Mouse (Mus musculus): ENCODE data around the gene Rtkn2. TPM values are rescaled to one million over a fixed set of nuclear protein-coding genes. Genes with fewer than 3 reads are reported as not detected.

Rtkn2 gene
- total and polyA plus RNA-seq, 2 experiments from 2014 or later = 2.4 to 2.8 TPM

GRCm38 (mm10) chr10:68067961-68068360 is 88.6 kb downstream of the Rtkn2 start:
- ATAC-seq (ENCODE audit: low FRiP score) = no peak
- Histone ChIP-seq H3K9ac (replicated peaks; ENCODE audit: low read length, poor library complexity, severe bottlenecking) (no peak overlapping the region), H3K4me1 (ENCODE audit: insufficient read depth, low read length) (no peaks in the 10 kb centered on the region), H3K4me3 (ENCODE audit: low read depth, low read length) (no peak overlapping the region), H3K9me3 (ENCODE audit: low read length) (no peaks in the 10 kb centered on the region), H3K36me3 (ENCODE audit: insufficient read depth, low read length) (no peaks in the 10 kb centered on the region), H3K27me3 (ENCODE audit: insufficient read depth, low read length) (no peaks in the 10 kb centered on the region), H3K27ac (ENCODE audit: low read depth, low read length) (no peak overlapping the region), H3K4me2 (ENCODE audit: low read depth, low read length, poor library complexity, severe bottlenecking) (no peak overlapping the region)
- 83% methylated on average over 5 of the region's 5 CpGs for WGBS
- no peak for DNase-seq (ENCODE audit: low spot score)
- TF ChIP-seq CTCF (IDR thresholded peaks at IDR 0.05) = no peak

GRCm38 (mm10) chr10:68068426-68068825 is 89.1 kb downstream of the Rtkn2 start:
- no peak for TF ChIP-seq CTCF (IDR thresholded peaks at IDR 0.05)
- DNase-seq (ENCODE audit: low spot score) (no peak), ATAC-seq (ENCODE audit: low FRiP score) (no peak)
- Histone ChIP-seq H3K9me3 (ENCODE audit: low read length) (no peaks in the 10 kb centered on the region), H3K9ac (replicated peaks; ENCODE audit: low read length, poor library complexity, severe bottlenecking) (no peak overlapping the region), H3K4me3 (ENCODE audit: low read depth, low read length) (no peak overlapping the region), H3K27ac (ENCODE audit: low read depth, low read length) (no peak overlapping the region), H3K27me3 (ENCODE audit: insufficient read depth, low read length) (no peaks in the 10 kb centered on the region), H3K36me3 (ENCODE audit: insufficient read depth, low read length) (no peaks in the 10 kb centered on the region), H3K4me1 (ENCODE audit: insufficient read depth, low read length) (no peaks in the 10 kb centered on the region), H3K4me2 (ENCODE audit: low read depth, low read length, poor library complexity, severe bottlenecking) (no peak overlapping the region)
- WGBS = 69% methylated on average over 8 of the region's 8 CpGs

GRCm38 (mm10) chr10:68071041-68071440 is 91.7 kb downstream of the Rtkn2 start:
- Histone ChIP-seq H3K9me3 (ENCODE audit: low read length) (no peaks in the 10 kb centered on the region), H3K27me3 (ENCODE audit: insufficient read depth, low read length) (no peaks in the 10 kb centered on the region), H3K4me2 (ENCODE audit: low read depth, low read length, poor library complexity, severe bottlenecking) (no peak overlapping the region), H3K4me3 (ENCODE audit: low read depth, low read length) (no peak overlapping the region), H3K27ac (ENCODE audit: low read depth, low read length) (no peak overlapping the region), H3K36me3 (ENCODE audit: insufficient read depth, low read length) (no peaks in the 10 kb centered on the region), H3K4me1 (ENCODE audit: insufficient read depth, low read length) (no peaks in the 10 kb centered on the region), H3K9ac (replicated peaks; ENCODE audit: low read length, poor library complexity, severe bottlenecking) (no peak overlapping the region)
- no peak for TF ChIP-seq CTCF (IDR thresholded peaks at IDR 0.05)
- no peak for ATAC-seq (ENCODE audit: low FRiP score)
- WGBS = 85% methylated on average over 7 of the region's 7 CpGs
- no peak for DNase-seq (ENCODE audit: low spot score)

- ATAC-seq (ENCODE audit: low FRiP score) (no peak), DNase-seq (ENCODE audit: low spot score) (no peak)
- 88% methylated on average over 4 of the region's 4 CpGs for WGBS
- Histone ChIP-seq H3K36me3 (ENCODE audit: insufficient read depth, low read length) (no peaks in the 10 kb centered on the region), H3K4me1 (ENCODE audit: insufficient read depth, low read length) (no peaks in the 10 kb centered on the region), H3K4me3 (ENCODE audit: low read depth, low read length) (no peak overlapping the region), H3K9ac (replicated peaks; ENCODE audit: low read length, poor library complexity, severe bottlenecking) (no peak overlapping the region), H3K4me2 (ENCODE audit: low read depth, low read length, poor library complexity, severe bottlenecking) (no peak overlapping the region), H3K9me3 (ENCODE audit: low read length) (no peaks in the 10 kb centered on the region), H3K27me3 (ENCODE audit: insufficient read depth, low read length) (no peaks in the 10 kb centered on the region), H3K27ac (ENCODE audit: low read depth, low read length) (no peak overlapping the region)
- TF ChIP-seq CTCF (IDR thresholded peaks at IDR 0.05) = no peak
These were observed 93.3 kb downstream of the Rtkn2 start for GRCm38 (mm10) chr10:68072626-68073025.

- ATAC-seq (ENCODE audit: low FRiP score) (no peak), DNase-seq (ENCODE audit: low spot score) (no peak)
- H3K4me2 ChIP-seq (ENCODE audit: low read depth, low read length, poor library complexity, severe bottlenecking) = no peak overlapping the region
- H3K36me3 ChIP-seq (ENCODE audit: insufficient read depth, low read length) = no peaks in the 10 kb centered on the region
- H3K27me3 ChIP-seq (ENCODE audit: insufficient read depth, low read length) = no peaks in the 10 kb centered on the region
- no peaks in the 10 kb centered on the region for H3K9me3 ChIP-seq (ENCODE audit: low read length)
- H3K4me1 ChIP-seq (ENCODE audit: insufficient read depth, low read length) = no peaks in the 10 kb centered on the region
- no peak overlapping the region for H3K9ac ChIP-seq (replicated peaks; ENCODE audit: low read length, poor library complexity, severe bottlenecking)
- H3K27ac ChIP-seq (ENCODE audit: low read depth, low read length) = no peak overlapping the region
- no peak for TF ChIP-seq CTCF (IDR thresholded peaks at IDR 0.05)
- H3K4me3 ChIP-seq (ENCODE audit: low read depth, low read length) = no peak overlapping the region
- 91% methylated on average over 12 of the region's 12 CpGs for WGBS
These were observed 94.9 kb downstream of the Rtkn2 start for GRCm38 (mm10) chr10:68074291-68074690.

- Histone ChIP-seq H3K4me2 (ENCODE audit: low read depth, low read length, poor library complexity, severe bottlenecking) (no peak overlapping the region), H3K9me3 (ENCODE audit: low read length) (no peaks in the 10 kb centered on the region), H3K4me3 (ENCODE audit: low read depth, low read length) (no peak overlapping the region), H3K27me3 (ENCODE audit: insufficient read depth, low read length) (no peaks in the 10 kb centered on the region), H3K27ac (ENCODE audit: low read depth, low read length) (no peak overlapping the region), H3K9ac (replicated peaks; ENCODE audit: low read length, poor library complexity, severe bottlenecking) (no peak overlapping the region), H3K4me1 (ENCODE audit: insufficient read depth, low read length) (no peaks in the 10 kb centered on the region), H3K36me3 (ENCODE audit: insufficient read depth, low read length) (no peaks in the 10 kb centered on the region)
- DNase-seq (ENCODE audit: low spot score) = no peak
- TF ChIP-seq CTCF (IDR thresholded peaks at IDR 0.05) = no peak
- no peak for ATAC-seq (ENCODE audit: low FRiP score)
- WGBS = 93% methylated on average over 5 of the region's 5 CpGs
These were observed 95.8 kb downstream of the Rtkn2 start for GRCm38 (mm10) chr10:68075181-68075580.

All from midbrain, postnatal 0 days (tissue).